Mouse (Mus musculus): ENCODE measurements around the gene Methig1.

- TF ChIP-seq CTCF (IDR thresholded peaks at IDR 0.05; ENCODE audit: borderline replicate concordance, control insufficient read depth, extremely low read depth, insufficient read depth, low read length, poor library complexity) = no peak
- no peak for TF ChIP-seq POLR2A (IDR thresholded peaks at IDR 0.05; ENCODE audit: control insufficient read depth, extremely low read depth, insufficient read depth, low read length, poor library complexity)
Observed at GRCm38 (mm10) chr15:100391066-100391465, 38.1 kb downstream of the Methig1 start.

Measured in thymus, adult 2 months (tissue).